Mouse (Mus musculus) megakaryocyte-erythroid progenitor cell, adult 5-6 weeks (primary cell): ENCODE measurements at regions not wholly inside any gene's neighbourhood (a gene's known extent, or its start where the extent isn't known, plus 50 kb on each side); places are given as distances from the start of the nearest gene placed in this dataset.

Experiments
- ATAC-seq: replicated peaks from 2 replicates; pipeline ENCODE4 v1.8.0; 2016; ENCODE audit warnings: mild to moderate bottlenecking, inconsistent platforms; ENCODE audit not compliant: severe bottlenecking, poor library complexity, low FRiP score, low TSS enrichment

DNA sequence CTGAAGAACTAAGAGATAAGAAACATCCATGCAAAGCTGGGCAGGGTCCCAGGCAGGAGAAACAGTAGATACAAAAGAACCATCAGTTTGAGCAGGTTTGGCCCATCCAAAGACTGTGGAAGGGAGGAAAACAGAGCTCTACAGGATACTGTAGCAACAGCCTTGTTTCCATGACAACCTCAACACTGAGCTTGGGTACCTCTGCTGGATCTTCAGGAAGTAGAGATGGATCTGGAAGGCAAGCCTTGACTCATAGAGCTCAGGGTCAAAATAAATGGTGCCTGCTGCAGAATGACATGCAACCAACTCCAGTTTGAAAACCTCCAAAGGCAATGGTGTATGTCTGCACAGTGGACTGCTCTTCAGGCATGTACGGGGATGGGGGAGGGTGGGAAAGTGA lies 173.0 kb upstream of the Tbx3 start:
- no peak for ATAC-seq

GRCm38 (mm10) chr5:119498431-119498830 lies 172.0 kb upstream of the Tbx3 start:
- ATAC-seq: no peak

DNA sequence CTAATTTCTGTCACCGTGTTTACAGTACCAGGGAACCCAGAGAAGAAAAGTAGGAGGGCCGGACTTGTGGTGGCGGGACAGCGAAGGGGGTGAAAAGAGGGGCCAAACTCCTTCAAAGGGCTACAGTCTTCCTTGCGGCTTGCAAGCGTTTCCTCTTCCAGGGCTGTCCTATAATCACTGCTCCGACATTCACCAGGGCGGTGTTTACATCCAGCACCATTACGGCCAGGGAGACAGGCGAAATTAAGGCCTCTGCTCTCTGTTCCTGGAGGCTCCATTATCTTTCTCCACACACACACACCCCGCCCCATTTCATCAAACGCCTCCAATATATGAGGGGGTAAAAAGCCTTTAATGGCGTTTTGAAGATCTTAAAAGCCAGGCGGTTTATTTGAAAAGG lies 162.8 kb upstream of the Tbx3 start:
- ATAC-seq: no peak

- ATAC-seq: no peak
Observed at GRCm38 (mm10) chr5:119518506-119519252, 151.8 kb upstream of the Tbx3 start.

GRCm38 (mm10) chr5:119524171-119524570 lies 146.3 kb upstream of the Tbx3 start:
- no peak for ATAC-seq

GRCm38 (mm10) chr5:119525960-119526359 lies 144.5 kb upstream of the Tbx3 start:
- no peak for ATAC-seq

- ATAC-seq: no peak
Observed at GRCm38 (mm10) chr5:119530009-119530408, 140.5 kb upstream of the Tbx3 start.

DNA sequence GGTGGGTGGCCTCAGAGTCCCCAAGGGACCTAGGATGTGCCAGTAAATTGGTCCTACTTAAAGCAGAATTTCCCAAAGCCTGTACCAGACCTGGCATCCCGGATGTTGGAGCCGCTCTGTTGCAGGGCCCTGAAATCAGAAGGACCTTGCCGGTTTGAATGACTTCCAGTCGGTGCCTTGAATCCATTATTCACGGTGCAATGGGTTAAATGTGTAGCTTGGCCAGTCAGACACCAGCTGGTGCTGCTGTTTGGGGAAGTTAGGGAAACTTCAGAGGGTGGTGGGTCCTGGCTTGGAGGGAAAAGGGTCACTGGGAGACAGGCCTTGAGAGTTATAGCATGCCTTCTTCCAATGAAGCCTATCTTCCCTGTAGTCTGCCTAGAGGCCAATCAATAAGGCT lies 135.5 kb upstream of the Tbx3 start:
- no peak for ATAC-seq

DNA sequence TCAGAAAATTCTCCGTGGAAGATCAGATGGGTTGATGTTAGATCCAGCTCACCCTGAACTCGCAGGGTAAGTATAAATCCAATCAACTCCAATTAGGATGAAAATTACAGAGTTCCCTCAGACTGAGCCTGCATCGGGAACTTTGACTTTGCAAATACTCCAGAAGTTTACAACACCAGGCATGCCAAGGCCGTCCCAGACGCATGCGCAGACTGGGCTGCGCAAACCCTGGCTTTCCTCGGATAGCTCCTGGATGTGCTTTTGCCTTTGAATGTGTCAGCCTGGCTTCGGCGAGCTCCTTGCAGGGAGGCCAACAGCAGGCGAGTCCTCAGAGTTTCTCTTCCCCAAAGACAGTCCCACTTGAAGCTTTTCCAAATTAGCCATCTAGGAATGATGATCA lies 127.6 kb upstream of the Tbx3 start:
- ATAC-seq: no peak

- ATAC-seq: no peak
Observed at GRCm38 (mm10) chr5:119543716-119544115, 126.8 kb upstream of the Tbx3 start.

- no peak for ATAC-seq
Observed at GRCm38 (mm10) chr5:119544681-119545080, 125.8 kb upstream of the Tbx3 start.

GRCm38 (mm10) chr5:119547070-119547469 lies 123.4 kb upstream of the Tbx3 start:
- ATAC-seq: no peak

DNA sequence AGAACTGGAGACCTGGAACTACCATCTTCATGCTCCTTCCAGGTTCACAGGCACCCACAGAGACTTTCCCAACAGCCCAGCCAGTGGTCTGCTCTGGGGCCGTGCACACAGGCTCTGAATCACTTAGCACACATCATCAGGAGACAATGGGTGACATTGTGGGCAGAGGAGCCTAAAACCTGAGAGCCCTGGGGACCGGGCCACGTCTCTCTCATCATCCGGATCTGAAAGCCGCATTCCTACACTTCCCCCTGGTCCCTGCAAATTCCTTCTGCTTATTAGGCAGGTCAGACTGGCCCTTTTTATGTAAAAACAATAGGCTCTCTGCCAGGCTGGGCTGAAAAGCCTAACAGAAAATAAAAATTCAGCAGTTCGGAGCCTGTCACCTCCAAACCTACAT lies 119.6 kb upstream of the Tbx3 start:
- no peak for ATAC-seq

GRCm38 (mm10) chr5:119553469-119553868 lies 117.0 kb upstream of the Tbx3 start:
- ATAC-seq: no peak

- no peak for ATAC-seq
Observed at GRCm38 (mm10) chr5:119557071-119557470, 113.4 kb upstream of the Tbx3 start.

DNA sequence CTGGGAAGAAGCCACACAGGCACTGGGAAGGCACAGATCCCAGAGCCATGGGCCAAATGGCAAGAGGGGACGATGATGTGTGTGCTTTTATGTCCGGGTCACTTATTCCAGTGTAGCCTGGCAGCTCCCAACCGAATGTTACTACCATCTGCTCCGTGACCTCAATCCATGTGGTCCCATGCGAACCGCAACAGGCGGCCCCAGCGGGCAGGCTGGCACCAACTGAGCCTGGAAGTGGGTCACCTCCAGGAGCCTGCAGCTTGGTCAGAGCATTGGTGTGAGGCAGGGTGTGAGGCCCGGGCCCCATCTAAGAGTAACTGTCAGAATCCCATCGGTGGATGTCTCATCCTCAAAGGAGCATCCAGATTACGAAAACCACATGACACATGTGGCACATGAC lies 110.8 kb upstream of the Tbx3 start:
- no peak for ATAC-seq

- ATAC-seq: no peak
Observed at GRCm38 (mm10) chr5:119560392-119560791, 110.1 kb upstream of the Tbx3 start.

- no peak for ATAC-seq
Observed at GRCm38 (mm10) chr5:119561531-119561930, 108.9 kb upstream of the Tbx3 start.

GRCm38 (mm10) chr5:119563510-119564351 lies 106.7 kb upstream of the Tbx3 start:
- ATAC-seq: no peak

DNA sequence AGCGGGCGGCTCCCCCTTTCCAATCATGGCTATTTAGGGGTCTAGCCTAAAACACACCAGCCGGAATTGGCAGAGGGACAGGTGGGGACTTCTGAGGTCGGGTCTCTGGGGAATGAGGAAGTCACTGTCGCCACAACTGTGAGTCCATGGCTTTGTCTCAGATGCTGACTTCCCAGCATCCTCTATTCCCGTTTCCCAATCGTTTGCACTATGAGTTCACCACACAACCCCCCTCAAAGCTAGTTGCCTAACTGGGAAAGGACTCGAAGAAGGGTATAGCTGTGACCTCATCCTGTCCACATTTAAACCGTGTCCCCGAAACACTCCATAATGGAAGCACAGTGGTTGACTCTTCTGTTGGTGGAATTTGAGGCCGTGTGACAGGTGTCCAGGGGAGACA lies 102.8 kb upstream of the Tbx3 start:
- no peak for ATAC-seq

DNA sequence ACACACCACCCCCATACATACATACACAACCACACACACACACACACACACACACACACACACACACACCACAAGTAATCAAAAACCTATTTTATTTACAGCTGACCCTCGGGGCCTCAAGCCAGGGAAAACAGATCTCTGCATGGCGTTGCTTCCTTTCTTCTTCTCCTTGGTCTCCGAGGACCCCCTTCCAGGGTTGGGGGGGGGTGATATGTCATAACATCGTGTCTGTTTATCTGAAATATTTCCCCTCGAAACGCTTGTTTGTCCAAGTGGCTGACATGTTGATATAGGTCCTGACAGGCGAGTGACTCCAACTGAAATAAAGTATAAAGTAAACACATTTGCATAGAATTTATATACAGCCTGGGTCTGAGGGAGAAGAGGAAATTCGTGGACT lies 100.4 kb upstream of the Tbx3 start:
- ATAC-seq: no peak
